Mouse (Mus musculus) embryonic facial prominence, embryonic 14.5 days (tissue): ENCODE measurements at regions not wholly inside any gene's neighbourhood (a gene's known extent, or its start where the extent isn't known, plus 50 kb on each side); places are given as distances from the start of the nearest gene placed in this dataset.
A peak's percentile ranks its signal among the peaks of the same experiment; 100 is the strongest.

Experiments
- ATAC-seq: fragments of 200-750 bp; cut with Nextera tagmentation; 2 replicates; pipeline ENCODE4 v1.8.0; 2017; ENCODE audit warnings: low read depth, moderate number of reproducible peaks, moderate TSS enrichment
- DNase-seq: peaks from one replicate; pipeline ENCODE4 v3.0.0-alpha.2; 2015; ENCODE audit warnings: low spot score
- H3K27ac ChIP-seq: fragments of 300-500 bp; sonication (generic); replicated peaks from 2 replicates; pipeline ENCODE4 v1.5.1; 2014; ENCODE audit warnings: low read depth, mild to moderate bottlenecking, low read length, moderate library complexity
- H3K27me3 ChIP-seq: fragments of 300-500 bp; sonication (generic); replicated peaks from 2 replicates; pipeline ENCODE4 v1.6.1; 2014; ENCODE audit warnings: low read length; ENCODE audit not compliant: control insufficient read depth, insufficient read depth
- H3K36me3 ChIP-seq: fragments of 300-500 bp; sonication (generic); 2 replicates; pipeline ENCODE4 v1.6.1; 2014; ENCODE audit warnings: low read length, mixed read lengths; ENCODE audit not compliant: control insufficient read depth, insufficient read depth
- H3K4me1 ChIP-seq: fragments of 300-500 bp; sonication (generic); 2 replicates; pipeline ENCODE4 v1.6.1; 2014; ENCODE audit warnings: antibody characterized with exemption, low read length; ENCODE audit not compliant: control insufficient read depth, insufficient read depth
- H3K4me2 ChIP-seq: fragments of 300-500 bp; sonication (generic); 2 replicates; pipeline ENCODE4 v1.6.1; 2014; ENCODE audit warnings: low read depth, mild to moderate bottlenecking, low read length, moderate library complexity, mixed read lengths
- H3K4me3 ChIP-seq: fragments of 300-500 bp; sonication (generic); 2 replicates; pipeline ENCODE4 v1.5.1; 2014; ENCODE audit warnings: low read depth, mild to moderate bottlenecking, low read length
- H3K9ac ChIP-seq: fragments of 300-500 bp; sonication (generic); 2 replicates; pipeline ENCODE4 v1.6.1; 2014; ENCODE audit warnings: low read depth, mild to moderate bottlenecking, low read length, moderate library complexity, mixed read lengths
- H3K9me3 ChIP-seq: fragments of 300-500 bp; sonication (generic); 2 replicates; pipeline ENCODE4 v1.6.1; 2016; ENCODE audit warnings: low read length; ENCODE audit not compliant: control insufficient read depth
- WGBS: fragments of 180-500 bp; shearing (Covaris S2); extraction: QIAGEN DNeasy Blood & Tissue Kit; methylation state at CpG from one replicate; pipeline ENCODE4 v1.1.7; 2014; 5-methylcytosine and 5-hydroxymethylcytosine counted together

DNA sequence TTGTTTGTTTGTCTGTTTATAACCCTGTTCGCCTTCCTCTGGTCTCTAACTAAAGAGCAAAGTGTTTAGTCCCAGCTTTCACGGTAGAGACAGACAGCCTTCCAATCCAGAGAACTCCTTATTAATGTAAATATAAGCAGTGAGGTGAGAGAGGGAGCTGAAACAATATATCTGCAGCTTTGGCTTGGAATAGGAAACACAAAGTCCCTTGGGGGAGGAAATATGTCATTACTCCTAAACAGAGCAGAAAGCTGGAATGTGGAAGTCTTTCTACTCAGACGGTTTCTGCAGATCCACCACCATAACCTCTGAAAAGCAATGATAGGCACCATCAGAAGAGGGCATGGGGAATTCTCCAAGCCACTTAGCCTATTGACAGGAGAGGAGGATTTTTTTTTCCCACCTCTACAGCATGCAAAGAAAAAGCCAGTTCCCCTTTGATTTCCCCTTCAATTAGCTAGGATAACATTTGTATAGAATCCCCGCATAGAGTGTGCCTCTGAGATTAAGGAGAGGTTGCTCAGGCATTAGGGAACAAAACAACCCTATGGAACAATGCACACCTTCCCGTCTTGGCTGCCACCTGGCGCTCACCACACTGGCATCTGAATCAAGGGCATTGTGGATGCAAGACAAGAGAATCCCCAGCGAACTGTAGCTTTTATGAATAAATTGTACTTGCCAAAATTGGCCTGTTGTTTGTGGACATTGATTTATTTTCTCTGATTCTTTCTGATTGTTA lies 281.9 kb upstream of the Kirrel3 start:
- peak; percentile 53 for DNase-seq
- WGBS = 23% methylated on average over 7 of the region's 7 CpGs
- no peaks in the 10 kb centered on the region for H3K9me3 ChIP-seq

DNA sequence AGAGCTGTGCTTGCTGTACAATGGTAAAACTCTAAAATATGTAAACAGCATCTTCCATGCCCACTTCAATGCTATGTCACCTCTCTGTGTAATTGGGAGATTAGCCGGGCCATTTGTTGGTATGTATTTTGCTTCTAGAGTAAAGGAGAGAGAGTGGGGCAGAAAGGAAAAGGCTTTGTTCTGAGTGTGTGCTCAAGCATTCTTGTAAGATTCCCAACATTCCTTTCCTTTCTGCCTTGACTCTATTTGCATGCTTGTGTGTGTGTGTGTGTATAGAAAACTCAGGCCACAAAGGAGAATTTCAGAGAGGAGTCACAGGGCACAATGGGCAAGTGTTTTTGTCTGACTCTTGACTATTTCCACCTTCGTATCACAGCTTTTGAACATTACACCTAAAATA lies 281.2 kb upstream of the Kirrel3 start:
- H3K9ac ChIP-seq = no peak overlapping the region
- peaks cover 5% of the 10 kb centered on the region; the same call in 1 of the 2 replicates for H3K4me1 ChIP-seq
- 46% methylated on average over 2 of the region's 2 CpGs for WGBS
- ATAC-seq (peak; percentile 26; the same call in 1 of the 2 replicates), DNase-seq (peak; percentile 43)
- H3K36me3 ChIP-seq = no peaks in the 10 kb centered on the region
- H3K9me3 ChIP-seq = no peaks in the 10 kb centered on the region
- no peak overlapping the region for H3K27ac ChIP-seq
- H3K27me3 ChIP-seq = no peaks in the 10 kb centered on the region
- H3K4me2 ChIP-seq = no peak overlapping the region
- no peak overlapping the region for H3K4me3 ChIP-seq

More for the DNA sequence above, 281.9 kb upstream of the Kirrel3 start:
- ATAC-seq = peak; percentile 55; the same call in 1 of the 2 replicates
- H3K4me1 ChIP-seq = peaks cover 5% of the 10 kb centered on the region; the same call in 1 of the 2 replicates
- no peak overlapping the region for H3K27ac ChIP-seq
- H3K4me2 ChIP-seq = no peak overlapping the region
- H3K9ac ChIP-seq = no peak overlapping the region
- no peak overlapping the region for H3K4me3 ChIP-seq
- H3K36me3 ChIP-seq = no peaks in the 10 kb centered on the region
- no peaks in the 10 kb centered on the region for H3K27me3 ChIP-seq

DNA sequence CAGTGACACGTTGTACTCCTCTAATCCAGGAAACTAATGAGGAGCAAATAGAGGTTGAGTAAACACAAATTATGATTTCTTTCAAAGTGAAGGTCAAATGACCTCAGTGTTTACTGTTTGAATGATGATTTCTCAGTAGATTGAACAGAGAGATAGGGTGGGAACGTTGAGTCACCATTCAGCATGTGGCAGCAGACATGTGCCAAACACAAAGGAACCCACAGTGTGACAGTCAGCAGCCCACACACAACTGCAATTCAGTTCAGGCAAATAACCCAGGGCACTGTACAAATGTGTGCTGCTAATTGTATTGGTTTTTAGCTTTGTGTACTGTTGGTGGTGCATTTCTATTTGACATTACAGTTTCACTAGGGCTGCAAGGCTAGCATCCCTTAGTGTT lies 254.1 kb upstream of the Kirrel3 start:
- Histone ChIP-seq H3K4me1 (no peaks in the 10 kb centered on the region), H3K9ac (no peak overlapping the region), H3K4me2 (no peak overlapping the region), H3K27me3 (no peaks in the 10 kb centered on the region), H3K36me3 (no peaks in the 10 kb centered on the region), H3K9me3 (no peaks in the 10 kb centered on the region), H3K27ac (no peak overlapping the region), H3K4me3 (no peak overlapping the region)
- no peak for DNase-seq
- ATAC-seq = no peak
- WGBS = 39% methylated on average over 2 of the region's 2 CpGs

DNA sequence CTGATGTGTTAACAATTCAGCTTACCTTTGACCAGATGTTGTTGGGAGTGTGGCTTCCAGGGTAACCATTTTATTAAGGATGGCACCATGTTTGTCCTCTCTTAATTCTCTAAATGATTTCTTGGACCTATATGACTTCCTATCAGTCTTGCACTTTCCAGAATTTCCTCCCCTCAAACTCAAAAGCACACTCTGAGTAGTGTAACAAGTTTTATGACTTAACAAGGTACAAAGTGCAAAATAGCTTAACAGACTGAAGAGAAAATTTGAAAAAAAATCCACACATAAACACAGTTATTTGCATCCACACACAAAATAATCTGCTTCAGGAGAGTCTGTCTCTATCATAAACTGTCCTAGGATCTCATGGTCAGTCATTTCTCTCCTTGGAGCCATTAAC lies 251.0 kb upstream of the Kirrel3 start:
- no peak for ATAC-seq
- Histone ChIP-seq H3K4me3 (no peak overlapping the region), H3K4me1 (no peaks in the 10 kb centered on the region), H3K27ac (no peak overlapping the region), H3K27me3 (no peaks in the 10 kb centered on the region), H3K9ac (no peak overlapping the region), H3K9me3 (no peaks in the 10 kb centered on the region), H3K4me2 (no peak overlapping the region), H3K36me3 (no peaks in the 10 kb centered on the region)
- DNase-seq = no peak

DNA sequence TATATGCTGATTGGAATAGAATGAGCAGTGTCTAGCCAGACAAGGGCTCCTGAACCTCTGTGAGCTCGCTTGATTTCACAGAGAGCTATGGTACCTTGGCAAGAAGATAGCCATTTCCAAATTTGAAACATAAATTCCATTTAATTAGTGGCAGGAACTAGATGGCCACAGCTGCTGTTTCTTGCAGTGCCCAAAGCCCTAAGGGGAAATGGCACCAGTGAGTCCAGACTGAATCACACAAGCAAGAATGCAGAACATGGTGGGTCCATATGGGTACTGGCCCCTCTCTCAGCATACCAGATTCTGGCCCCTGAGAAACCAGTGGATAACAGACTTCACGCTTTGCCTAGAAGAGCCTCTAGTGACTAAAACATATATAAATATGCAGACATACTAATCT lies 246.2 kb upstream of the Kirrel3 start:
- Histone ChIP-seq H3K27me3 (no peaks in the 10 kb centered on the region), H3K4me3 (no peak overlapping the region), H3K27ac (no peak overlapping the region), H3K4me1 (no peaks in the 10 kb centered on the region), H3K36me3 (no peaks in the 10 kb centered on the region), H3K4me2 (no peak overlapping the region), H3K9ac (no peak overlapping the region), H3K9me3 (no peaks in the 10 kb centered on the region)
- WGBS = 81% methylated on average over 2 of the region's 2 CpGs
- ATAC-seq (no peak), DNase-seq (no peak)

DNA sequence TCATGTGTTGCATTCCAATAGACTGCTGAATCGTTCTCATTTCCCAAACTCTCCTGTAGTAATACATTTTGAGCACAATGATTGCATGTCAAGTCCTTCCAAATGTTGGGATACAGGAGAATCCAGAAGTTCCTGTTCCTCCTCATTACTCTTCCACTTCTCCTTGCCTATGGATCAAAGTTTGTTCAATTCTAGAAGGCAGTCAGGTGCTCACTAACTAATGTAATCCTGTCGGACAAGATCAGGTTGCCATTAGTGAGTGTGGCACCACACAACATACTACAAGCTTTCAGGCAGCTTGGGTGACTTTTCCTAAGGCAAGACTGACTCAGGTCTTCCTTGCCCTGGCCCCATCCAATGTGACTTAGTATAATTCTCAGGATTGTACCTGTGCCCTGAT lies 242.0 kb upstream of the Kirrel3 start:
- H3K4me3 ChIP-seq = no peak overlapping the region
- 63% methylated on average over 2 of the region's 2 CpGs for WGBS
- no peak for ATAC-seq

DNA sequence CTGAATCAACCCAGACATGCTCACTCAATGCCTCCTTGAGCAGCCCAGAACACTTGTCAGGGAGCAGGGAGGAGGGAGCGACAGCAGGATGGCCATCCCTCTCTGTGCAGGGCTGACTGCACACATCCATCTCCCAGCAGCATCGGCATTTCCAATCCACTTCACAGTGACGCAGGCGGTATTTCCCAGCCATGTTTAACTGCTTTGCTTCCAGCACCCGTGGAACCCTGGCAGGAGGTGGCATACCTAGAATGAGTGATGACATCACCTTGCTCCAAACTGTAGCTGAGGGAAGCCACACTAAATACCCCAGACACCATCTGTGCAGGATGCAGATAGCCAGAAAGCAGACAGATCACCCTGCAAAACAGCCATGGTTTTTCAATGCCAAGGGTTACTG lies 241.1 kb upstream of the Kirrel3 start:
- Histone ChIP-seq H3K36me3 (no peaks in the 10 kb centered on the region), H3K4me3 (no peak overlapping the region), H3K4me1 (no peaks in the 10 kb centered on the region), H3K27ac (no peak overlapping the region), H3K9me3 (no peaks in the 10 kb centered on the region), H3K9ac (no peak overlapping the region), H3K4me2 (no peak overlapping the region), H3K27me3 (no peaks in the 10 kb centered on the region)
- ATAC-seq = no peak
- WGBS = 81% methylated on average over 5 of the region's 5 CpGs
- DNase-seq = no peak

More for the DNA sequence above, 242.0 kb upstream of the Kirrel3 start:
- Histone ChIP-seq H3K4me2 (no peak overlapping the region), H3K9me3 (no peaks in the 10 kb centered on the region), H3K36me3 (no peaks in the 10 kb centered on the region), H3K4me1 (no peaks in the 10 kb centered on the region), H3K27ac (no peak overlapping the region), H3K27me3 (no peaks in the 10 kb centered on the region), H3K9ac (no peak overlapping the region)
- no peak for DNase-seq

DNA sequence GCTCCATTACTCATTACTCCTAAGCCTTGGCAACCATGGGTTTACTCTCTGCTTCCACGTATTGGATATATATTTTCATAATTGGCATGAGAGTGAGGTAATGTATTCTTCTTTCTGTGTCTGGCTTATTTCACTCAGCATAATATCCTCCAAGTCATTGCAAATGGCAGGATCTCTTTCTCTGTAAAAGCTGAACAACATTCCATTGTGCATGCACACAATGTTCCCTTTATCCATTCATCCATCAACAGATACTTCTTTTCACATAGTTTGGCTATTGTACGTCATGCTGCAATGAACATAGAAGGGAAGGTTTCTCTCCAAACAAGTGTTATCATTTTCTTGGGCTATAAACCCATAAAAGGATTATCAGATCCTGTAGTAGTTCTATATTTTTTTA lies 232.9 kb upstream of the Kirrel3 start:
- Histone ChIP-seq H3K4me1 (no peaks in the 10 kb centered on the region), H3K4me3 (no peak overlapping the region), H3K9me3 (no peaks in the 10 kb centered on the region), H3K4me2 (no peak overlapping the region), H3K36me3 (no peaks in the 10 kb centered on the region), H3K27ac (no peak overlapping the region), H3K27me3 (no peaks in the 10 kb centered on the region), H3K9ac (no peak overlapping the region)
- WGBS = 54% methylated on average over 2 of the region's 2 CpGs
- DNase-seq (no peak), ATAC-seq (no peak)

DNA sequence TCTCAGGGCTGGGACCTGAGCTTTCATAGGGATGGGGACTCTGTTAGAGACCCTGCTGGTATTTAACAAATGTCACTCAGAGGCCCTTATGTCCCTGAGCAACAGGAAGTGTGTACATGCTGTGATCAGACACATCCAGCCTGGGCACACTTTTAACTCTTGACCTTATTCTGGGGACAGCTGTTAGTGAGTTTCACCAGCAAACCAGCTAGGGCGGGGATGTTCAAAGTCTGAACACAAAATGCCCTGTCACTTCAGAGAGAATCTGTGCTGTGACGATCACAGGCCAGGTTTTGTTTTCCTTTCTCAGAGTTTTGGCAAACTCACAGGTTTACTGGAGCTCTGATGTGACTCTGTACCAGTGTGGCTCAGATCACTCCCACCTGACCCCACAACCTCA lies 227.2 kb upstream of the Kirrel3 start:
- H3K27me3 ChIP-seq = no peaks in the 10 kb centered on the region
- DNase-seq = no peak
- no peak overlapping the region for H3K4me2 ChIP-seq
- H3K9ac ChIP-seq = no peak overlapping the region
- no peaks in the 10 kb centered on the region for H3K36me3 ChIP-seq
- 56% methylated on average over 2 of the region's 2 CpGs for WGBS
- H3K4me3 ChIP-seq = no peak overlapping the region
- no peaks in the 10 kb centered on the region for H3K4me1 ChIP-seq
- H3K9me3 ChIP-seq = no peaks in the 10 kb centered on the region
- H3K27ac ChIP-seq = no peak overlapping the region
- no peak for ATAC-seq
